Mouse (Mus musculus): ENCODE results near the gene Tgfb1i1.
A peak's percentile ranks its signal among the peaks of the same experiment; 100 is the strongest.

Tgfb1i1 gene

DNA sequence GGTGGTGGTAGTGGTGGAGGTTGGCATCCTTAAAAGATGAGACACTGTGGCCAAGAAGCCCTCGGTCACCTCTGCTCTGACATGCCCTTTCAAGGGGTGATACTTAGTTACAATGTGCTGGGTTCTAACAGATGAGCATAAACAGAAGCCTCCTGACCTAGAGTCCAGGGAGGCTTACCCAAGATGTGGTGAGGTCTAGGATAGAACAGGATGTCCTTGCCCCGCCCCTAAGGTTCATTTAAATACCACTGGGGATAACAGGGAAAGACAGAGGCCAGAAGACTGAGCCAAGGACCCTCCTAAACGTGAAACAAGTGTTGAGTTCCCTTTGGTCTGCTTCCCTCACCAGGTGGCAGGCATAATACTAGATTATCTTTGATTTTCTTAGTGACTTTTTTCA, 49.9 kb downstream of the Tgfb1i1 start:
- DNase-seq: no peak

DNA sequence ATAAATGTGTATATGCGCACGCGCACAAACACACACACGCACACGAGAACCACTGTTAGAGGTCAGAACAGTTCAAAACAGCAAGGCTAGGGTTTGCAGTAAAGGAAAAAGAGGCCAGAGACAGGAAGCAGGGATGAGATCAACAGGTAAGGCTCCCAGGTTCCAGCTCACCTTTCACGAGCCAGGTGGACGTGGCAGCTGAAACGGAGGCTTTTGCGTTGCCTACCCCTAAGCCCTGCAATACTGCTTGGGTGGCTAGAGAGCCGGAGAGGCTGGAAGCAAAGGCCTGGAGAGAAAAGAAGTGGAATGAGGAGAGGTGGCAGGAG, 50.6 kb downstream of the Tgfb1i1 start:
- no peak for DNase-seq

DNA sequence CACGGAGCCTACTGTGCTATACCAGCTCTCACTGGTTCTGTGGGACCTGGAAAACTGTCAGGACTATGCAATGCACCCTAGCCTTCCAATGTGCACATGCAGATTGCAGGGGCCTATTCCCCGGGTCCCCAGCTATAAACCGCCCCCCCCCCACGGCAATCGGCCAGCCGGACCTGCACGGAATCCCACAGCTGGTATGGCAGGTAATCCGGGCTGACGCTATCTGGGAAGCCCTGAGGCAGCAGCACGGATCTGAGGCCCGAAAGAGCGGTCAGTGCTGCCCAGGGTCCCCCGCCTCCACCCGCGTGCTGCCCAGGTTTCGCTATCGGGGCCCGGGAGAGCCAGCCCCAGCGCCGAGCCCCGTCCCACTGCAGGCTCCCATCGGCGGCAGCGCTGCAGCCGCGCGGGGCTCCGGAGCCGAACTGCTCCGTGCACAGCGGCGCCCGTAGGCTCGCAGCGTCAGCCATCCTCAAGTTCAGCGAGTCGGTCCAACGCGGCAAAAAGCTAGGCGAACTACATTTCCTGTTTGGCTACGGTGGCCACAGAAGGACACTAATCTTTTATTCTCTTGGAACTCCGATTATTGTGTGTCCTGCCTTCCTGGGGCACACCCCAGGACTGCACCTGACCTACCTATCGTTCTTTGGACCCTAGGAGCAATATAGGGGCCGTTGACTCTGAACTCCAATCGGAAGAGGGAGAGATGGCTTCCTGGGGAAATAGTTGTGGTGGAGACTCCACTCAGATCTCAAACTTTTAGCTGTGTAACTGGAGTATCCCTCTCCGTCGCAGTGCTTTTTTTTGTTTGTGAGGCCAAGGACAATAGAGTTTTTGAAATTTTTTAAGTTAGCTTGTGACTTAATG, 51.2 kb downstream of the Tgfb1i1 start, which contains the start of gene BC017158:
BC017158 (minus strand) TSS at position 554 of the 864 bp plus-strand sequence.
- peak; percentile 88 for DNase-seq

DNA sequence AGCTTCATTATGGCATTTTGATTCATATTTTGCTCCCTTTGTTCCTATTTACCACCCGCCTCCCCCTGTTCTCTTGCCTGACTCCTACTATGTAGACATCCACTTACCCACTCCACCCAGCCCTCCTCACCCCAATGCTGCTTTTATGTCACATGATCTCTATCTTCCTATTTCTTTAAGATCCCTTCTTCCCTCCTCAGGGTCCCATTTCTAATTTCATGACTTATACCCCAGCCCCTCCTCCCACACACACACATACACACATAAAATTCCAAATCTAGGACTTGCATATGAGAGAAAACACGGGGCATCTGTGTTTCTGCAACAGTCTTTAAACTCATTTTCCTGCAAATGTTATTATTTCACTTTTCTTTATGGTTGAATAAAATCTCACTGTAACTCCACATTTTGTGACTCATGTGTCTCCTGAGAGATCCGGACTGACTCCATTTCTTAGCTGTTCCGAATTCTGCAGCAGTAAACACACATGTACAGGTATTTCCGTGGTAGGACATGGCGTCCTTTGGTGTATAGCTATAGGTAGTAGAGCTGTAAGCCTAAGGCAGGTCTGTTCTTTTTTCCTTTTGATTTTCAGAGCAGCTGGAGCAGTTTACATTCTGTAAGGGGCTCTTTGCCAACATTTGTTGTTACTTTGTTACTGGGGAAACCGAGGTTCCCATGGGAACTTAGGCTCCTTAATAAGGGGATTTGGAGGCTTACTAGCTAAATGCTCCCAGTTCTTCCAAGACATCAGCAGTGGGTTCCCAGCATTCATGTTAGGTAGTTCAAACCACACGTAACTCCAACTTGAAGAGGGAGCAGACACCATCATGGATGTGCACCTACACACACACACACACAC, 52.1 kb downstream of the Tgfb1i1 start:
- DNase-seq: no peak

DNA sequence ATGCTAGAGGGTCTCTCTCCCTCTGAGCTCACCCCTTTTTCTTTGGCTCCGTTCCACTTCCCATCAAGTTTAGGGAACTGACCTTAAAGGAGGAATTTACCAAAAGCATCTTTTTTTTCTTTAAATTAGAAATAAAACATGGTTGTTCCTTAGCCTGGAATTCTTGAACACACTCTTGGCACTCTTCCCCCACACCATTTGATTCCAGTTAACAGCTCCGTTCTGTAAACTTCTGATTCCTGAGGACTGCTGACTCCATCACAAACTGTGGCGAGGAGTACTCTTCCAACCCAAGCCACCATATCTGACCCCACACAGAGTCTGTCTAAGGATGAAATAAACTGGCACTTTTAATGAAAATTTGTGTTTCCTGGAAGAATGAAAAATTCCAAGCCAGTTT, 54.3 kb downstream of the Tgfb1i1 start:
- DNase-seq: no peak

DNA sequence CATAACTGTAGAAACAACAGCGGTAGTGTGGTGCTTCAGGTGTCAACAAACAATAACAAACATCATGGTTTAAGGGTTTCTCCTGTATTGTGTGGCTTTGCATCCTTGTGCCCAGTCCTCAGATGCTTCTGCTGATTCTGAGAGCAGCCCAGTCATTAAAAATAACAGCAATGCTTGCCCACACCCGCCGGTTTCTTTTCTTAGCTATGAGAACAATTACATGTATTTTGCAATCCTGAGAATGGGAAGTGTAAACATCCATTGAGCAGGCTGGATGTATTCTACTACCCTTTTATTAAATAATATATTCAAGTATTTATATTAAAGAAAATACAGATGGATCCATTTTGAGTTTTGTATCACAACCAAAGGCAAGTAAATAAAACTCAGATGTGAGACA, 55.5 kb downstream of the Tgfb1i1 start:
- no peak for DNase-seq

DNA sequence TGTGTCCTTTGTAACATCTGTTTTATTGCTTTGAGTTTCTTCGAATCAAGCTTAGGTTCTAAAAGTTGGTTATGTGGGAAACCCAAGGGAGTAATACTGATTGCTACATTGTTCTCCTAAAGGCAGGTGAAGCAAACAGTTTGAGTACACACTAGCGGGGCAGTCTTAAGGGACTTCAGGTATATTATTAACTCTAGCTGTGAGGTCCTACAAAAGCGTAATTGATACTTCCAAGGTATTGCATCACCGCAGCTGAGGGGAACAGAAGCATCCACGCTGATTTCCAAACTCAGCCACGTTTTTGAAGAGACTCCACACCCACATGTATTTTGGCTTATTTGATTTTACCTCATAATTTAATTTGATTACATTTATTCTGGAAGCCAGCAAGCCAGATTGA, 57.6 kb downstream of the Tgfb1i1 start:
- no peak for DNase-seq

DNA sequence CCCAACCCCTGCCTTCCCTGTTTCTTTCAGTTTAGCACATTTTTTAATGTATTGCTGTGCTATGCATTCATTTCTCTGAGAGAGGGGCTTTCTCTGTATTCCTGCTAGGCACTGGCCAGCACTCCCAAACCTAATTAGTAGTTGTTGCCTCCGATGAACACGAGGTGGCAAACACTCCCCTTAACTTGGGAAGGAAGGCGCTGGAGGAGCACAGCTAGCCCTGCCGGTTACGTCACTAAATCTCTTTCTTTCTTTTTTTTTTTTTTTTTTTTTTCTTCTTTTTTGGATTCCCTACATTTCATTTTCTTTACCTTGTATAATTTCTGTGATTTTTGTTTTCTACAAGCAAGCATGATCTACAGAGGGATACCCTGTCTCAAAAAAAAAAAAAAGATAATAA, 58.3 kb downstream of the Tgfb1i1 start:
- peak; percentile 49 for DNase-seq
